Mouse (Mus musculus): ENCODE data around the gene Gm7030.
"Not testable (repeated sequence)": the region's sequence is repeated elsewhere in the genome, so short reads cannot be mapped to it uniquely, and the experiment has no call there.

- TF ChIP-seq CTCF (IDR thresholded peaks at IDR 0.05; ENCODE audit: control insufficient read depth, insufficient read depth, insufficient read length); FOSL1 (IDR thresholded peaks at IDR 0.05; ENCODE audit: insufficient read depth, low read length, poor library complexity, severe bottlenecking); MAX (IDR thresholded peaks at IDR 0.05); MYOD1 (IDR thresholded peaks at IDR 0.05; ENCODE audit: control insufficient read depth, insufficient read length, low read depth); MYOG (IDR thresholded peaks at IDR 0.05; ENCODE audit: control insufficient read depth, extremely low read depth, insufficient read length): not testable (repeated sequence)
Observed at GRCm38 (mm10) chr17:36146937-36147336, 17.7 kb upstream of the Gm7030 start.
